Mouse (Mus musculus) CH12.LX (cell line): ENCODE measurements around the gene Ccer2.
A peak's percentile ranks its signal among the peaks of the same experiment; 100 is the strongest.

ENCODE experiments used
- CTCF ChIP-seq, 2 experiments: IDR thresholded peaks in 1 of 2; conservative IDR thresholded peaks in 1 of 2; 2 replicates each; pipeline ENCODE4 v1.5.1; 2011 to 2012; ENCODE audit warnings: low read depth in 2 of 2, low read length in 2 of 2, improper control_type of control experiment in 1 of 2, inconsistent platforms in 1 of 2, mild to moderate bottlenecking in 1 of 2, moderate library complexity in 1 of 2
- E2F4 ChIP-seq: IDR thresholded peaks from 2 replicates; pipeline ENCODE4 v1.6.1; 2011; ENCODE audit warnings: low read depth, low read length, improper control_type of control experiment; ENCODE audit not compliant: insufficient replicate concordance
- MAFK ChIP-seq: IDR thresholded peaks from 2 replicates; pipeline ENCODE4 v1.6.1; 2011; ENCODE audit warnings: low read length, improper control_type of control experiment; ENCODE audit not compliant: insufficient replicate concordance
- MEF2A ChIP-seq: IDR thresholded peaks from 2 replicates; pipeline ENCODE4 v1.6.1; 2014; ENCODE audit warnings: low read depth, mild to moderate bottlenecking, inconsistent platforms, low read length, improper control_type of control experiment, borderline replicate concordance
- MYC ChIP-seq: IDR thresholded peaks from 2 replicates; pipeline ENCODE4 v1.6.1; 2011; ENCODE audit warnings: low read depth, mild to moderate bottlenecking, improper control_type of control experiment, low read length
- PAX5 ChIP-seq: IDR thresholded peaks from 2 replicates; pipeline ENCODE4 v1.6.1; 2012; ENCODE audit warnings: low read length, inconsistent platforms, mixed read lengths
- POLR2A ChIP-seq: IDR thresholded peaks from 2 replicates; pipeline ENCODE4 v1.6.1; 2011; ENCODE audit warnings: low read depth, mild to moderate bottlenecking, improper control_type of control experiment, low read length
- USF1 ChIP-seq: IDR thresholded peaks from 2 replicates; pipeline ENCODE4 v1.6.1; 2014; ENCODE audit warnings: low read depth, mild to moderate bottlenecking, inconsistent platforms, low read length, improper control_type of control experiment
- USF2 ChIP-seq: conservative IDR thresholded peaks from 2 replicates; pipeline ENCODE4 v1.6.1; 2011; ENCODE audit warnings: low read depth, low read length, improper control_type of control experiment

DNA sequence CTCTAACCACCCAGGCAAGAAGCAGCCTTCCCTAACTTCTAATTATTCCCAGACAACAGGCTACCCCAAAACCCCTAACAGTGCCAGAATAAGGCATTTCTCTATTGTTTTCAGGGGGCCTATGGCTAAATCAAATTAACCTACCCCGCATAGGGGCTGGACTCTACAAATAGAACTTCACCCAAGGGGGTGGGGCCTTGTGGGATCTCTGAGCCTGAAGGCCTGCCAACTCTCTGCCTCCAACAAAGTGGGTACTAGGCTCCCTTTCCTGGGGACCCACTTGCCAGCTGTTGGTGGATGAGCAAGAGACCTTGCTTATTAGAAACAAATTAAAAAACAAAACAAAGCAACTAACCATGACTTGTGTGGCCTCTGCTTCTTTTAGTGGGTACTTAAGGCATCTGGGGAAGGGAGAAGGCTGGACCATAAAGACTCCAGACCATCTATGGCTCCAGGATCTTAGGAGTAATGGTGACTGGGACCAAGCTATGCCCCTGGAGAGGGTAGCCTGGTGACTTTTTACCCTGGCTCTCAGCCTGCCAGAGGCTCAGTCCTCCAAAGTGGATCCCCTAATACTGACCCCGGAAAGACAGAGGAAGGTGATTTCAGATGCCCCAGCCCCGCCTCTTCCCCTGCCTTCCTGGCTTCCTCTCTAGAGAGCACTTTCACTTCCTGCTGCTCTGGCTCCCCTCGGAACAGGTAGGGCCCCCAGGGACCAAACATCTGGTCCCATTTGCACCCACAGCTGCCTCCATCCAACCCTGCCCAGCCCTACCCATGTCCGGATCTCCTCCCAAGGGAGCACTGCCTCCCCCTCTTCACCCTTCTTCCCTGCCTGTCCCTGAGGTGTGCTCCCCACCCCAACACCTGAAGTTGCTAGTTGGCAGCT, 32.6 kb downstream of the Ccer2 start, which contains the start of gene Rinl:
- no peak for TF ChIP-seq MYC
- peak; percentile 70 for TF ChIP-seq POLR2A
- TF ChIP-seq E2F4: no peak
- no peak for TF ChIP-seq CTCF (conservative IDR thresholded peaks at IDR 0.05 in 1 of 2, IDR thresholded peaks at IDR 0.05 in 1 of 2; ENCODE audit: low read depth in 2 of 2, low read length in 2 of 2)
- TF ChIP-seq MAFK: 0 out of 2 replicates have a peak, but pooled peaks have one; percentile 48
- TF ChIP-seq PAX5: no peak
- no peak for TF ChIP-seq USF2
- TF ChIP-seq USF1: no peak
- TF ChIP-seq MEF2A: peak; percentile 85
